Mouse (Mus musculus): ENCODE measurements around the gene Rfx6. TPM values are rescaled to one million over a fixed set of nuclear protein-coding genes. Genes with fewer than 3 reads are reported as not detected.

Rfx6 gene
- total RNA-seq (2021), result not detected

- DNase-seq, result no peak
These were observed at the start of gene Rfx6 for GRCm38 (mm10) chr10:51677548-51678250. Gene Rfx6 (plus strand): TSS chr10:51677756.

- DNase-seq, result no peak
These were observed 46.0 kb upstream of the Rfx6 start, which contains the start of gene Gprc6a for GRCm38 (mm10) chr10:51631411-51632136. Gene Gprc6a (minus strand): TSS chr10:51631461.

- DNase-seq, result no peak
These were observed 27.9 kb upstream of the Rfx6 start for GRCm38 (mm10) chr10:51649506-51650221.

- DNase-seq, result no peak
These were observed 20.2 kb upstream of the Rfx6 start for GRCm38 (mm10) chr10:51657324-51657723.

- DNase-seq, result no peak
These were observed 8.2 kb upstream of the Rfx6 start for GRCm38 (mm10) chr10:51669334-51669733.

- no peak for DNase-seq
These were observed 6.0 kb upstream of the Rfx6 start for GRCm38 (mm10) chr10:51671583-51671982.

GRCm38 (mm10) chr10:51672082-51672779 lies 5.3 kb upstream of the Rfx6 start:
- no peak for DNase-seq

GRCm38 (mm10) chr10:51678251-51678639 lies 689 bp downstream of the Rfx6 start:
- DNase-seq, result no peak

- no peak for DNase-seq
These were observed 43.3 kb downstream of the Rfx6 start for GRCm38 (mm10) chr10:51720904-51721303.

- no peak for DNase-seq
These were observed 83.9 kb downstream of the Rfx6 start for GRCm38 (mm10) chr10:51761436-51761835.

GRCm38 (mm10) chr10:51763241-51763640 lies 85.7 kb downstream of the Rfx6 start:
- DNase-seq, result no peak

- no peak for DNase-seq
These were observed 90.9 kb downstream of the Rfx6 start for GRCm38 (mm10) chr10:51768445-51768844.

GRCm38 (mm10) chr10:51769252-51769651 lies 91.7 kb downstream of the Rfx6 start:
- no peak for DNase-seq

- no peak for DNase-seq
These were observed 102.1 kb downstream of the Rfx6 start for GRCm38 (mm10) chr10:51779648-51780047.

Other genes starting within 250 kb of the Rfx6 start
- not detected for gene Gm49339, start 197.1 kb upstream of the Rfx6 start, total RNA-seq (2021)
- gene Lilr4b, start 197.1 kb upstream of the Rfx6 start, total RNA-seq (2021), result under 1 TPM in 1 of 2 experiments, not detected in 1; 0.25 TPM
- under 1 TPM in 1 of 2 experiments, not detected in 1; 0.46 TPM for gene Lilrb4a, start 186.8 kb upstream of the Rfx6 start, total RNA-seq (2021)
- gene Fam162b, start 87.2 kb upstream of the Rfx6 start, total RNA-seq (2021), result not detected
- not detected for gene Gprc6a, start 46.3 kb upstream of the Rfx6 start, total RNA-seq (2021)